Mouse (Mus musculus) liver, postnatal 0 days (tissue): ENCODE results near the gene Twf2.

ENCODE experiments used
- CTCF ChIP-seq: sonication (generic); IDR thresholded peaks from 2 replicates; pipeline ENCODE4 v1.5.1; 2016; ENCODE audit warnings: antibody characterized with exemption, low read depth
- EP300 ChIP-seq: IDR thresholded peaks from 2 replicates; pipeline ENCODE4 v1.6.1; 2016; ENCODE audit warnings: antibody characterized with exemption, low read depth, mild to moderate bottlenecking

DNA sequence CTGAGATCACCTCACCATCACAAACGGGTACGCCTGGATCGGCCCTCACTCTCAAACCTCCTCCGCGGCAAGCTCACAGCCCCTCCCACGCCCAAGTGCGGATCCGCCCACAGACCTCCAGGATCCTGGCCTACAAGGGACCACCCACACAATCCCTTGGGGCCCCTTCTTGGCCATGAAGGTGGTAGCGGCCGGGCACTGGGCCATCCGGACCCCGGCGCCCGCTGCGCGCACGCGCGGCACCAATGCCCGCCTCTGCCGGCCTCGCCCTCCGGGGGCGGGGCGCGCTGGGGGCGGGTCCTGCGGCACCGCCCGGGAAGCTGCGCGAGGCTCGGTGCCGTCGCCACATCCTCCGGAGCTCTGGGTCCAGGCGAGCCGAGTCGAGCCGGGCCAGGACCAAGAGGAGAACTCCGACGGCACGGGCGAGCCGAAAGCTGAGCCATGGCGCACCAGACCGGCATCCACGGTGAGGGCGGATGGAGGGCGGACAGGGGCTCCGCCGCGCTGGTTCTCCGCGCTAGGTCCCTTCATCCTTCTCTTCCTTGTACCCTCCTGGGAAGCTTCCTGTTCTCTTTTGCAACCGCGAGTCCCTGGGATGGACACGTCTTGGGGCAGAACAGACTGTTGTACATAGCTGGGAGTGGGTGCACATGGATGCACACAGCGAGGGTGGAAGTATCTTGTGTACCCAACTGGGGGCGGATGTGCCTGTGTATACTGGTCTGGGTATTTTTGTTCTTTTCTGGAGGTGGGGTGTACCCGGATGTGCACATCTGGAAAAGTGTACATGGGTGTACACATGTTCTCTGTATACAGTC lies at the start of gene Twf2:
- TF ChIP-seq CTCF = no peak
- no peak for TF ChIP-seq EP300
